Mouse (Mus musculus): ENCODE results near the gene 1110008L16Rik. TPM values are rescaled to one million over a fixed set of nuclear protein-coding genes. Genes with fewer than 3 reads are reported as not detected.
"Not testable (repeated sequence)": the region's sequence is repeated elsewhere in the genome, so short reads cannot be mapped to it uniquely, and the experiment has no call there.

1110008L16Rik gene
- polyA plus RNA-seq, 1 experiment from 2014 or later, result 12.4 TPM

DNA sequence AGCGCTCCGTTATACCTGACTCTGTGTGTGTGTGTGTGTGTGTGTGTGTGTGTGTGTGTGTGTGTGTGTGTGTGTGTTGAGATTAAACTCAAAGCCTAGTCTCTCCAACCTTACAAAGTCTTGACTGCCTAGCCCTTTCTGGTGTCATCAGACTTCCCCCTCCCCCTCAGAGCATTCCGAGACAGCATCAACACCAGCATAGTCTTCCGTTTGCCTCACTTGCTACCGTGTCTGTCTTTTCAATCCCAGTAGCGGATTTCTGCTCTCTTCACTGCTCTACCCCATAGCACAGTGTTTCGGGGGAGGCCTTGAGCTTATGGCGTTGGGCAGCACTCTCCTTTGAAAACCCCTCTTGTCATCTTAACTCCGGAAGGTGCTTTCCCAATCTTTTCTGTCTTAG is 87.1 kb downstream of the 1110008L16Rik start:
- Histone ChIP-seq H3K27me3 (replicated peaks) (0 out of 2 replicates have a peak, but pooled peaks cover 4% of the 10 kb centered on the region), H3K4me2 (no peak overlapping the region), H3K4me3 (no peak overlapping the region), H3K4me1 (peaks cover 25% of the 10 kb centered on the region), H3K9me3 (replicated peaks) (no peaks in the 10 kb centered on the region), H3K36me3 (no peaks in the 10 kb centered on the region), H3K27ac (no peak overlapping the region), H3K9ac (no peak overlapping the region)
- 71% methylated on average over 9 of the region's 9 CpGs for WGBS (ENCODE audit: insufficient replicate concordance)
- no peak for ATAC-seq

DNA sequence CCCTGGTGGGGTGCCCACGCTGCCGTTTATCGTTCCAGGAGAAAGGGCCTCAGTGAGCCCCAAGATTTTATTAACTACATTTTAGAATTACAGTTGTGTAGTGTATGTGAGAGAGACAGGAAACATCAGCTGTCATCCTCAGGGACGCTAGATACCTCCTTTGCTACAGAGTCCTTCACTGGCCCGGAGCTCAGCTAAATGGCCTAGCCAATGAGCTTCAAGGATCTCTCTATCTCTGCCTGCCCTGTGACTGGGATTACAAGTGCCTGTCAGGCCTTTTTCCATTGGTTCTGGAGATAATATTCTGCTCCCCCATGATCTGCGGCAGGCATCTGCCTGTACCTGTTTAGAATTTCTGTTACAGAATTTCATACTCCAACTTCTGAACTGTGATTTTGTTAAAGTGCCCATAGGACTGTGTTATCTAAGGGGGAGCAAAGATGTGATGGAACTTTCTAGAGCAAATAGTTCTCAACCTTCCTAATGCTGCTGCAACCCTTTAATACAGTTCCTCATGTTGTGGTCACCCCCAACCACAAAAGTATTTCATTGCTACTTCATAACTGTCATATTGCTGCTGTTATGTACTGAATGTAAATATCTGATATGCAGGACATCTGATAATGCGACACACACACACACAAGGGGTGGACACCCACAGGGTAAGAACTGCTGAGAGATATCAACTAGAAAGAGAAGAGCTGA is 87.9 kb downstream of the 1110008L16Rik start:
- Histone ChIP-seq H3K27ac (no peak overlapping the region), H3K4me2 (no peak overlapping the region), H3K4me3 (no peak overlapping the region), H3K9ac (no peak overlapping the region), H3K27me3 (replicated peaks) (0 out of 2 replicates have a peak, but pooled peaks cover 5% of the 10 kb centered on the region), H3K9me3 (replicated peaks) (no peaks in the 10 kb centered on the region), H3K4me1 (peaks cover 26% of the 10 kb centered on the region), H3K36me3 (no peaks in the 10 kb centered on the region)
- 54% methylated on average over 7 of the region's 7 CpGs for WGBS (ENCODE audit: insufficient replicate concordance)
- peak; percentile 53; the same call in 1 of the 2 replicates for ATAC-seq

DNA sequence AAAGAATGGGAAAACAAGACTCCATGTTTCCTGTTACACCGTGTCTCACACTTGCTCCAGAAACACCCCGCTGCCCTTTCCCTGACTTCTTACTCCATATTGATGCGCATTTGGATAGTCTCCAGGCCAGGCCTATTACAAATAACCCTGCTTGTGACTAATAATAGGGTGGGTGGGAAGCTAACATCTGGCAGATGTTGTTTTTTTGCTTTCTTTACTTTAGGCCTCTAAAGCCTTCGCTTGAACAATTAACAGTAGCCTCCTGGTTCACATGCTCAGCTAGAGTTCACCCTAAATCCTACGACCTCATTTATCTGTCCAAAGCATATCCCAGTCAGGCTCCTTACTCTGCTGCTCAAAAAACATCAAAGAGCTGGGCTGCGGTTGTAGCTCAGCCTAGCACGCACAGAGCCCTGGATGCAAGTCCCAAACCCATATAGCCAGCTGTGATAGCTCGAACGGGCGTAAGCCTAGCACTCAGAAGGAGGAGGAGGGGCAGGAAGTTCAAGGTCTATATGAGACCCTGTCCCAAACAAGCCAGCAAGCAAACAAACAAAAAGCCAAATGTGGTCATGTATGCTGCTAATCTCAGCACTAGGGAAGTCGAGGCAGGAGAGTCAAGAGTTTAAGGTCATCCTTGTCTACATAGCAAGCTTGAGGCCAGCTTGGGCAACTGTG is 88.5 kb downstream of the 1110008L16Rik start:
- H3K4me3 ChIP-seq, result no peak overlapping the region
- ATAC-seq, result no peak
- no peak overlapping the region for H3K9ac ChIP-seq
- 0 out of 2 replicates have a peak, but pooled peaks cover 5% of the 10 kb centered on the region for H3K27me3 ChIP-seq (replicated peaks)
- WGBS (ENCODE audit: insufficient replicate concordance), result 52% methylated on average over 11 of the region's 11 CpGs
- no peak overlapping the region for H3K4me2 ChIP-seq
- peaks cover 30% of the 10 kb centered on the region for H3K4me1 ChIP-seq
- 0 out of 2 replicates have a peak overlapping the region, but pooled peaks have one; percentile 23 for H3K27ac ChIP-seq
- H3K9me3 ChIP-seq (replicated peaks), result no peaks in the 10 kb centered on the region
- H3K36me3 ChIP-seq, result no peaks in the 10 kb centered on the region

DNA sequence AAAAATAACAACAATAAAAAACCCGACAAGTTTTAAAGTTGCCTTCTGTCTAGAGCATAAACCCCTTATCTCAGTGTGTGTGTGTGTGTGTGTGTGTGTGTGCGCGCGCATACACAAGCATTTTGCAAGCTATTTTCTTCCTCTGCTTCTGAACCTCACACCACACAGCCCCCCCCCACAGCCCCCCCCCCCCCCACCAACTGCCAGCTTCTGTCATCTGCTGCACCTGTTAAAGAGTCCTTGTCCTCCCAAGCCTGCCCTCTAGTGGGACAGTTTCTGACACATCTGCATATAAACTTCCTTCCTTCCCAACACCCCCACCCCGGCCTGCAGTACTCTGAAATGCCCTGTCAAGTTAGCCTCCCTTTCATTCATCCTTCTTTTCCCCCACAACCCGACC is 89.1 kb downstream of the 1110008L16Rik start:
- 0 out of 2 replicates have a peak overlapping the region, but pooled peaks have one; percentile 23 for H3K27ac ChIP-seq
- ATAC-seq, result 0 out of 2 replicates have a peak, but pooled peaks have one; percentile 42
- H3K4me1 ChIP-seq, result peaks cover 30% of the 10 kb centered on the region
- H3K4me3 ChIP-seq, result no peak overlapping the region
- no peaks in the 10 kb centered on the region for H3K9me3 ChIP-seq (replicated peaks)
- H3K9ac ChIP-seq, result no peak overlapping the region
- 0 out of 2 replicates have a peak, but pooled peaks cover 5% of the 10 kb centered on the region for H3K27me3 ChIP-seq (replicated peaks)
- no peak overlapping the region for H3K4me2 ChIP-seq
- WGBS (ENCODE audit: insufficient replicate concordance), result 40% methylated on average over 6 of the region's 6 CpGs
- no peaks in the 10 kb centered on the region for H3K36me3 ChIP-seq

DNA sequence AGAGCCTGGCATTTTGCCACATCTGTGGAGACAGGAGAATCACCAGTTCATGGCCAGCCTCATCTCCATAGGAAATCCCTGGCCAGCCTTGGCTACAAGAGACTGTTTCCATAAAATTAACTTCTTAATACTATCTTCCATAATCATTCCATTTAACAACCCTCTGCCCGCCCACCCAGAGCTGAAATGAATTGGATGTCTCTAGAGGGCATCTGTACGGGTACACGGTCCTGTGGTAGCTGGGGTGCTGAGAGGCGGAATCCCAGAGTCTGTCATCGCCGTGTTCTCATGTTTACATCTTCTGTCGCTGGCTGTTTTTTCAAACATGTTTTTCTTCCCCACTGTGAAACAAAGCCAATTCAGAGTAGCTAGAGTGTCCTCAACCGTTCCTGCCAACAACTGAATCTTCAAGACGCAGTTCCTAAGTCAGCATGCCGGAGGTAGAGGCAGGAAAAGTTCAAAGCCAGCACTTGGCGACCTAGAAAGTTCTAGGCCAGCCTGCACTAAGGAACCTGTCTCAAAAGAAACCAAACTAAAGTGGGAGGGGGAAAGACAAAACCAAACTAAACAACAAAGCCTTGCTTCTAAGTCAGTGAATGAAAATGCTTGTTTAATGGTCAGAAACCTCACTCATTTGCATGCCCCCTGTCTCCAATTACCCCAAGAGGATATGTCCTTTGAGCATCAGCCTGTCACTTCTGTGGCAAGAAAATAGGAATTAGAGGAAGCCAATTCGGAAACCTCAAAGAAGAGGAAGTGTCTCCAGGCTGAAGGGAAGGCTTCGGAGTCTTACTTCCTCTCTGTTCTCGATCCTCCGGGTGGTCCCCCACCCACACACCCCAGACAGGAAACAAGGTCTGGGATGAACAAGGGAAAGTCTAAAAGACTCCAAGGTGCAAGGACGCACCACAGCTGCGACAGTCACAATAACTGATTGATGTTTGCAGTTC is 90.0 kb downstream of the 1110008L16Rik start:
- WGBS (ENCODE audit: insufficient replicate concordance), result 41% methylated on average over 17 of the region's 17 CpGs
- no peak overlapping the region for H3K4me3 ChIP-seq
- H3K27me3 ChIP-seq (replicated peaks), result 0 out of 2 replicates have a peak, but pooled peaks cover 5% of the 10 kb centered on the region
- H3K4me2 ChIP-seq, result no peak overlapping the region
- no peaks in the 10 kb centered on the region for H3K36me3 ChIP-seq
- no peaks in the 10 kb centered on the region for H3K9me3 ChIP-seq (replicated peaks)
- ATAC-seq, result no peak
- H3K27ac ChIP-seq, result no peak overlapping the region
- no peak overlapping the region for H3K9ac ChIP-seq
- H3K4me1 ChIP-seq, result peaks cover 30% of the 10 kb centered on the region

DNA sequence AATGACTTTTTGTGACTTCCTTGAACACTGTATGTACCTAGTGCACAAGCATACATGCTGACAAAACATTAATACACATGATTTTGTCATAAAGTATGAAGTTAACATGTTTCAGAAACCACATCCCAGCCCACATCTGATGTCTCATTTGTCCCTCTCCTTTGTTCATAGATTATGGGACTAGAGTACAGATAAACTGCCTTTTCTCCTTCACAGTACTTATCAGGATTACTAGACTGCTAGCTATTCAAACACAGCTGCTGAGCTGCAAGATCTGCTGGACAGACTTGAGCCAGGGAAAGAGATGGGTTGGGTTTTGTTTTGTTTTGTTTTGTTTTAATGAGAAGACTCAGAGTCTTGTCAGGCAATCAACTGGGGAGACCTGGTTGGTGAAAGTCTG is 92.7 kb downstream of the 1110008L16Rik start:
- ATAC-seq, result no peak
- Histone ChIP-seq H3K4me1 (peaks cover 27% of the 10 kb centered on the region), H3K27me3 (replicated peaks) (0 out of 2 replicates have a peak, but pooled peaks cover 5% of the 10 kb centered on the region), H3K9ac (no peak overlapping the region), H3K9me3 (replicated peaks) (no peaks in the 10 kb centered on the region), H3K27ac (no peak overlapping the region), H3K36me3 (no peaks in the 10 kb centered on the region), H3K4me2 (no peak overlapping the region), H3K4me3 (no peak overlapping the region)

DNA sequence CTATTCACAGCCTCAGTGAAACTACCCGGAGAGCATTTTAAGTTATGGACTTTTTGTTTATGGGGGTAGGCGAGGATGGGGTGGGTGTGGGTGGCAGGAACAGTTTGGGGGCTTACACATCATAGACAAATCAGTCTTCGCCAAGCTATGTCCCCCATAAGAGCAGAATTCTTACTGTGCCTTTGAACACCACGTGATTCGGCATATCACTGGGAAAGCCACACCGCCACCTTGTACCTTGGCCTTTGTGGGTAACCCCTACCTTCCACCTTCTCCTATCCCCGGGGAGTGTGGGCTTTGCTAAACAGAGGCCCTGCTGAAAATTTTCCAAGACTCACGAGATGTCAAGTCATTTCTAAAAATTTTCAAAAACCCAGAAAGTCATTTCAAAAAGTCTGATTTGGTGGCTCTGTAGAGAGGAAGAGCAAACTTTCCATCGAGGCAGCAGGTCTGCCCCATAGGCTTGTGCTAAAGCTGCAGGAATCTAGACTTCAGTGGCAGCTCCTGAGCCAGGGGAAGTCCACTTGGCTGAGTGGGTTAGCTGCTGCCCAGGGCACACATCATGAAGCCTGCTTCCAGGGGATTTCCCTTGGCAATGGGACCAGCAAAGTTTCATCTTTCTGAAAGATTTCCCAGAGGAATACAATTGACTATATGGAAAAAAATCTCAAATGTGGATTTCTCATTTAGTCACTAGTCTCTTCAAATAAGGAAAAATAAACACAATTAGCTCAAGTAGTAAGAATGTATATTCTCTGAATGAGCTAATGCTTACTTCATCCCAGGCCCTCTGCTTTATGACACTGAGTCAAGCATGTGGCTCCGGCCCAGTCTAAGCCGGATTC is 93.6 kb downstream of the 1110008L16Rik start:
- H3K4me2 ChIP-seq, result no peak overlapping the region
- H3K9me3 ChIP-seq (replicated peaks), result no peaks in the 10 kb centered on the region
- peaks cover 27% of the 10 kb centered on the region for H3K4me1 ChIP-seq
- 0 out of 2 replicates have a peak, but pooled peaks cover 5% of the 10 kb centered on the region for H3K27me3 ChIP-seq (replicated peaks)
- no peak overlapping the region for H3K27ac ChIP-seq
- no peak for ATAC-seq
- 73% methylated on average over 11 of the region's 11 CpGs for WGBS (ENCODE audit: insufficient replicate concordance)
- no peak overlapping the region for H3K9ac ChIP-seq
- no peak overlapping the region for H3K4me3 ChIP-seq
- no peaks in the 10 kb centered on the region for H3K36me3 ChIP-seq

DNA sequence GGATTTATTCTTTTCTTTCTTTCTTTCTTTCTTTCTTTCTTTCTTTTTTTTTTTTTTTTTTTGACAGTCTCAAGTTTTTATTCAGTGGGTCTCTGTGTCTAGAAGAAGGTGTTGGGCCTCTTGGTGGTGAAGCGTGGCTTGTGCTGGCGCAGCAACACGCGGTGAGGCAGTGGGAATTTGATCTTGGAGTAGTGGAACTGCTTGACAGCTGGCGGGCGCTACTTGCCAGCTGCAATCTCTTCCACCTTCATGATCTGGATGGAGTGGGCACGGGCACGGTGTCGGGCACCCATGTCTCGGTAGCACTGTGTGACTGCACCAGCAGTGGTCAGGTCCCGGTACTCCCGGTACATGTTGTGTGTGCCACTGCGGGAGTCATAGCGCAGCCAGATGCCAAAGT is 96.2 kb downstream of the 1110008L16Rik start:
- peaks cover 31% of the 10 kb centered on the region for H3K4me1 ChIP-seq
- H3K9me3 ChIP-seq (replicated peaks); H3K36me3 ChIP-seq; H3K27me3 ChIP-seq (replicated peaks); H3K9ac ChIP-seq; H3K4me2 ChIP-seq; ATAC-seq; H3K4me3 ChIP-seq; H3K27ac ChIP-seq: not testable (repeated sequence)
- WGBS (ENCODE audit: insufficient replicate concordance), result 89% methylated on average over 14 of the region's 14 CpGs

DNA sequence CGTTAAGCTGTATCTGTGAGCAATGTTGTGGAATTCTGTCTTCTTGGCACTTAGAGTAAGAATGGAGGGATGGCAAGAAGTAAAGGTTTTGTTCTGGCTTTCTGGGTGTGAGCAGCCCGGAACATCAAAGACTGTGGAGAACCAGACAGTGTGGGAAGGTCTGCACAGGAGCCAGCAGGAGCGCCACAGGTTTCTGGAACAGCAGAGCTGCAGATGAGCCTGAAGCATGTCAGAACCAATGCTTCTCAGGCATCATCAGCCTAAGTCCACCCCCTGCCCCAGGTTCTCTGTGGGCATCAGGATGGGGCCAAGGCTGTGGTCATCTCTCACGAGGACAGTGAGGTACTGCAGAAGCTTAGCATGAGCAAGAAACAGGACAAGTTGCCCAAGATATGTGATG is 97.2 kb downstream of the 1110008L16Rik start:
- peaks cover 38% of the 10 kb centered on the region for H3K4me1 ChIP-seq
- no peak for ATAC-seq
- WGBS (ENCODE audit: insufficient replicate concordance), result 84% methylated on average over 4 of the region's 4 CpGs
- H3K9me3 ChIP-seq (replicated peaks), result no peaks in the 10 kb centered on the region
- no peak overlapping the region for H3K9ac ChIP-seq
- H3K4me2 ChIP-seq, result no peak overlapping the region
- 0 out of 2 replicates have a peak, but pooled peaks cover 4% of the 10 kb centered on the region for H3K36me3 ChIP-seq
- H3K4me3 ChIP-seq, result no peak overlapping the region
- H3K27ac ChIP-seq, result no peak overlapping the region
- 0 out of 2 replicates have a peak, but pooled peaks cover under 1% of the 10 kb centered on the region for H3K27me3 ChIP-seq (replicated peaks)

DNA sequence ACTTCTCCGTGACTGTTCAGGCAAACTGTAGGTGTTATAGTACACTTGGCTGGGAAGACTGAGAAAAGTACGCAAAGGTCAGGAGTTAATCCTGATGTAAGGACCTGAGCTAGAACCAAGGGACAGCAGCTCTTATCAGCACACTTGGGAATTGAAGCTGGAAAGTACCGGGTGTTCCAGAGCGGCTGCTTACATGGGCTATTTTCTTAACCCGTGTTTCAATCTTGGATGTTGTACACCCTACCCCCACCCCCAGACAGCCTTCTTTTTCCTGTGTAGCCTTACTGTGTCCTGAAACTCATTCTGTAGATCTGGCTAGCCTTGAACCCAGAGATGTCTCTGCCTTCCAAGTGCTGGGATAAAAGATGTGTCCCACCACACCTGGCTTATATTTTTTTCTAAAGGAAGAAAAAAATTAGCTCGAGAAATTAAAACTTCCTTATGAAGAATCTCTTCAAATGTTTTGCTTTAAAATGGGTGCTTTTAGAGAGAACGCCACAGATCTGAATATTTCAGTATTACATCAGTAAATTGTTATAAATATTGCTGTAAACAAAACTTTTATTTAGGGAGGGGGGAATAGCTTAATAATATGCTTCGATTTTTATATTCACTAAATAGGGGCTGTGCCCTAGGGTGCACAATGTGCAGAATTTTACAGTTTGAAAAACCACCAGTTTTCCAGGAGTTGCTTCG is 98.3 kb downstream of the 1110008L16Rik start:
- peak overlapping the region; percentile 89 for H3K27ac ChIP-seq
- peak overlapping the region; percentile 84 for H3K9ac ChIP-seq
- H3K4me1 ChIP-seq, result peaks cover 34% of the 10 kb centered on the region
- ATAC-seq, result no peak
- H3K4me3 ChIP-seq, result peak overlapping the region; percentile 93
- WGBS (ENCODE audit: insufficient replicate concordance), result 56% methylated on average over 9 of the region's 9 CpGs
- peaks cover 10% of the 10 kb centered on the region; the same call in 1 of the 2 replicates for H3K36me3 ChIP-seq
- H3K27me3 ChIP-seq (replicated peaks), result no peaks in the 10 kb centered on the region
- no peaks in the 10 kb centered on the region for H3K9me3 ChIP-seq (replicated peaks)
- H3K4me2 ChIP-seq, result peak overlapping the region; percentile 87

Measured in liver, embryonic 12.5 days (tissue).